Mouse (Mus musculus) right cerebral cortex, postnatal 36 days (tissue): ENCODE results near the gene Rock2.

Experiments used
- DNase-seq, 2 experiments: peaks; one replicate each; pipeline ENCODE4 v3.0.0; 2022; ENCODE audit warnings: low spot score in 2 of 2, mixed read lengths in 1 of 2

The Rock2 gene

GRCm38 (mm10) chr12:16894396-16895220 is at the start of gene Rock2:
Gene Rock2 (plus strand): TSS chr12:16894895.
- DNase-seq = peak; percentile 63 to 76

- no peak for DNase-seq
These were observed 47.4 kb upstream of the Rock2 start for GRCm38 (mm10) chr12:16847204-16847792.

GRCm38 (mm10) chr12:16848501-16848900 is 46.2 kb upstream of the Rock2 start:
- no peak for DNase-seq

GRCm38 (mm10) chr12:16849821-16850220 is 44.9 kb upstream of the Rock2 start:
- DNase-seq = no peak

- peak; percentile 62 to 73 for DNase-seq
These were observed 44.0 kb upstream of the Rock2 start for GRCm38 (mm10) chr12:16850431-16851375.

GRCm38 (mm10) chr12:16853431-16854165 is 41.1 kb upstream of the Rock2 start:
- peak; percentile 24 to 63 for DNase-seq

GRCm38 (mm10) chr12:16855632-16856305 is 38.9 kb upstream of the Rock2 start:
- peak; percentile 68 to 85 for DNase-seq

GRCm38 (mm10) chr12:16856306-16856679 is 38.4 kb upstream of the Rock2 start:
- no peak for DNase-seq

- DNase-seq = no peak
These were observed 36.6 kb upstream of the Rock2 start for GRCm38 (mm10) chr12:16858081-16858480.

- no peak for DNase-seq
These were observed 34.9 kb upstream of the Rock2 start for GRCm38 (mm10) chr12:16859781-16860180.

GRCm38 (mm10) chr12:16860533-16860932 is 34.2 kb upstream of the Rock2 start:
- DNase-seq = no peak

- DNase-seq = no peak
These were observed 33.7 kb upstream of the Rock2 start for GRCm38 (mm10) chr12:16860961-16861360.

GRCm38 (mm10) chr12:16864477-16864876 is 30.2 kb upstream of the Rock2 start:
- no peak for DNase-seq

GRCm38 (mm10) chr12:16865871-16866270 is 28.8 kb upstream of the Rock2 start:
- DNase-seq = no peak

GRCm38 (mm10) chr12:16866460-16866859 is 28.2 kb upstream of the Rock2 start:
- no peak for DNase-seq

GRCm38 (mm10) chr12:16867306-16867705 is 27.4 kb upstream of the Rock2 start:
- DNase-seq = no peak

- DNase-seq = no peak
These were observed 26.1 kb upstream of the Rock2 start for GRCm38 (mm10) chr12:16868618-16869017.

- no peak for DNase-seq
These were observed 25.5 kb upstream of the Rock2 start for GRCm38 (mm10) chr12:16869091-16869778.

GRCm38 (mm10) chr12:16869870-16870404 is 24.8 kb upstream of the Rock2 start:
- DNase-seq = no peak
